Comparison of ENCODE assay signal across 8 mouse cellular contexts in the genomic region with DNA sequence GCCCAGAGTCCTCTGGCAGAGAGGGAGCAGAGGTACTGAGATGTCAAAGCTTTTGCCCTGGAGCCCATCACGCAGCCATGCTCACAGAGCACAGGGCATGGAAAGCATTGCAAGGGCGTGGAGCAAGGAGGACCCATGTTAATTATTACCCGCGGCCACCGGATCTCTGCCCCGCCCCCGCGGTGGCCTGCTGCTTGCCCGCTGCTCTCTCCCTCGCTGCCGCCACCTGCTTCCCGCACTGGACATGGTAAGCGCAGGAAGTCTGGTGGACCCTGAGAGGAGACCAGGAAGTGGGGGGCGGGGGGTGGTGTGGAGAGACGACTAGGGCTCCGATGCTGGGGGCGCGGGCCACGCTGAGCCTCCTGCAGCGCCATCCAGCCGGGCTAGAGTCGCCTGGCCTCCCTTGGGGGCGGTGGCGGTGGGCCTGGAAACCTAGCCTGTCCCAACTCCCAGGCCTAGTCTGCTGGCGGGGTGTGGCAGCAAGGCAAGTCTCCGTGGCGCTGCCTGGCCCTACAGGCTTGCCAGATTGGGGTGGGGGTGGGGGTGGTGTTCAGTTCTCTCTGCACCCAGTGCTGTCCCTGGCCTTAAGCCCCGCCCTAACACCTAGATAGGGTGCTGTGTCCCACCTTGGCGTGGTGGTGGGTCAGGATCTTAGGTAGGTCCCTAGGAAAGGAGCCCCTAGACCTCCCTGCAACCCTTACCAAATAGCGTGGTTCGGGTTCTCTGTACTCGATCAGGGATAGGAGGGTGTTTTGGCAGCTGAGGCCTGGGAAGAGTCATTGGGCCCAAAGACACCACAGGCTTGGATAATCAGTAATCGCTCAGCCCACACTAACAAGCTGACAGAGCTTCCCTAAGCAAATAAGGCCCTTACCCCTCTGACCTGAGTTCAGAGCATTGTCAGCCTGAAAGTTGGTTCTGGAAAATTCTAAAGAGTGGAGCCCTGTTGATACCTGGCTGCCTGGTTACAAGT. TPM values are rescaled to one million over a fixed set of nuclear protein-coding genes. Genes with fewer than 3 reads are reported as not detected.
DNase-seq lines count a peak whose midpoint lies in the region; ATAC-seq lines count a peak whose summit lies in the region.

A gene (plus strand): TSS at position 162 of the 973 bp plus-strand sequence.

- H3K4me1 ChIP-seq in heart, embryonic 16.5 days (ENCODE audit: control insufficient read depth, insufficient read depth, low read length) = peaks cover 12% of the 10 kb centered on the region
- no peaks in the 10 kb centered on the region for H3K4me1 ChIP-seq in stomach, embryonic 14.5 days (ENCODE audit: control insufficient read depth, insufficient read depth, low read length)

- 10% methylated on average over 33 of the region's 33 CpGs for WGBS in heart, embryonic 16.5 days
- 10% methylated on average over 33 of the region's 33 CpGs for WGBS in stomach, embryonic 14.5 days

- no peaks in the 10 kb centered on the region for H3K9me3 ChIP-seq in heart, embryonic 16.5 days (replicated peaks; ENCODE audit: control insufficient read depth, low read length)
- H3K9me3 ChIP-seq in stomach, embryonic 14.5 days (ENCODE audit: control insufficient read depth, low read depth, low read length) = no peaks in the 10 kb centered on the region

- DNase-seq in right cerebral cortex, postnatal 14 days = peak; percentile 17
- no peak for DNase-seq in right cerebral cortex, postnatal 36 days (ENCODE audit: low spot score in 2 of 2)
- DNase-seq in cerebellum, postnatal 25 days = peak; percentile 73 to 81
- peak; percentile 93 to 95 for DNase-seq in kidney, postnatal 25 days
- peak; percentile 55 for DNase-seq in lung, postnatal 14 days
- no peak for DNase-seq in thymus, postnatal 25 days

- H3K27ac ChIP-seq in heart, embryonic 16.5 days (ENCODE audit: low read length) = peak within 1 kb of the TSS; percentile 43
- peak within 1 kb of the TSS; percentile 77 for H3K27ac ChIP-seq in stomach, embryonic 14.5 days (ENCODE audit: low read length)

- peak within 1 kb of the TSS; percentile 59 for H3K4me3 ChIP-seq in heart, embryonic 16.5 days (ENCODE audit: low read length)
- peak within 1 kb of the TSS; percentile 39 for H3K4me3 ChIP-seq in stomach, embryonic 14.5 days (ENCODE audit: low read depth, low read length)

- peak within 1 kb of the TSS; percentile 84 for H3K4me2 ChIP-seq in heart, embryonic 16.5 days (ENCODE audit: low read depth, low read length)
- H3K4me2 ChIP-seq in stomach, embryonic 14.5 days (replicated peaks; ENCODE audit: low read depth, low read length) = peak within 1 kb of the TSS; percentile 56

- H3K9ac ChIP-seq in heart, embryonic 16.5 days (ENCODE audit: low read length) = peak within 1 kb of the TSS; percentile 82
- H3K9ac ChIP-seq in stomach, embryonic 14.5 days (replicated peaks; ENCODE audit: low read depth, low read length) = peak within 1 kb of the TSS; percentile 55

- H3K36me3 ChIP-seq in heart, embryonic 16.5 days (ENCODE audit: control insufficient read depth, insufficient read depth) = no peaks in the 10 kb centered on the region
- no peaks in the 10 kb centered on the region for H3K36me3 ChIP-seq in stomach, embryonic 14.5 days (ENCODE audit: control insufficient read depth, insufficient read depth, low read length)

- peak; percentile 62; the same call in 1 of the 2 replicates for ATAC-seq in heart, embryonic 16.5 days (replicated peaks; ENCODE audit: extremely low read depth, insufficient read depth, low FRiP score)
- ATAC-seq in stomach, embryonic 14.5 days (ENCODE audit: insufficient number of reproducible peaks, insufficient read depth, low FRiP score, low read depth) = peak; percentile 77

- H3K27me3 ChIP-seq in heart, embryonic 16.5 days (ENCODE audit: control insufficient read depth, insufficient read depth, low read length) = no peaks in the 10 kb centered on the region
- H3K27me3 ChIP-seq in stomach, embryonic 14.5 days (ENCODE audit: control insufficient read depth, insufficient read depth, low read length) = no peaks in the 10 kb centered on the region

RNA-seq across cellular contexts. Expression of the gene that starts here (rescaled TPM):
- 53.5 and 60.1 TPM in 2 replicates for polyA plus RNA-seq in heart, embryonic 16.5 days (2015; fragmentation: Nextera tagmentation; extraction: Ambion mirVana)
- polyA plus RNA-seq in stomach, embryonic 14.5 days (2014; fragmentation: Nextera tagmentation; extraction: Ambion mirVana) = 105 and 114 TPM in 2 replicates

Comparison
In these comparisons a context has a peak if more than half of its experiments do, and no peak if none do; other contexts are left out.
1. DNase-seq: peak in right cerebral cortex, postnatal 14 days (single experiment), cerebellum, postnatal 25 days (2 of 2), kidney, postnatal 25 days (2 of 2) and lung, postnatal 14 days (single experiment); none in right cerebral cortex, postnatal 36 days (0 of 2) and thymus, postnatal 25 days (single experiment).